Mouse (Mus musculus) liver, adult 2 months (tissue): Measurements from ENCODE around the gene Arhgap33. TPM values are rescaled to one million over a fixed set of nuclear protein-coding genes. Genes with fewer than 3 reads are reported as not detected.

Source experiments
- DNase-seq: peaks from one replicate; pipeline ENCODE4 v3.0.0-alpha.2; 2011; ENCODE audit warnings: low read depth, low spot score; ENCODE audit errors: extremely low read depth
- H3K27ac ChIP-seq: fragments of 200-500 bp; replicated peaks from 2 replicates; pipeline ENCODE4 v1.5.1; 2012; ENCODE audit warnings: low read depth, mild to moderate bottlenecking, control low read depth, inconsistent platforms, low read length; ENCODE audit not compliant: insufficient read depth
- H3K27me3 ChIP-seq: fragments of 200-500 bp; 2 replicates; pipeline ENCODE4 v1.6.1; 2012; ENCODE audit warnings: mild to moderate bottlenecking, moderate library complexity, low read length, inconsistent platforms; ENCODE audit not compliant: control insufficient read depth, insufficient read depth
- H3K36me3 ChIP-seq: fragments of 200-500 bp; 2 replicates; pipeline ENCODE4 v1.6.1; 2012; ENCODE audit warnings: low read length, inconsistent platforms; ENCODE audit not compliant: control insufficient read depth, insufficient read depth
- H3K4me1 ChIP-seq: fragments of 200-500 bp; 2 replicates; pipeline ENCODE4 v1.6.1; 2011; ENCODE audit warnings: low read length; ENCODE audit not compliant: control insufficient read depth, insufficient read depth
- H3K4me3 ChIP-seq: fragments of 200-500 bp; 2 replicates; pipeline ENCODE4 v1.5.1; 2011; ENCODE audit warnings: low read depth, mild to moderate bottlenecking, control low read depth, low read length, moderate library complexity; ENCODE audit not compliant: insufficient read depth
- H3K79me2 ChIP-seq: fragments of 200-500 bp; 2 replicates; pipeline ENCODE4 v1.6.1; 2012; ENCODE audit warnings: inconsistent platforms, mild to moderate bottlenecking, low read length, moderate library complexity; ENCODE audit not compliant: control insufficient read depth, insufficient read depth
- H3K9ac ChIP-seq: fragments of 200-500 bp; 2 replicates; pipeline ENCODE4 v1.6.1; 2012; ENCODE audit warnings: low read depth, mild to moderate bottlenecking, control low read depth, inconsistent platforms, low read length
- CTCF ChIP-seq: fragments of 200-500 bp; IDR thresholded peaks from 2 replicates; pipeline ENCODE4 v1.5.1; 2011; ENCODE audit warnings: low read depth, low read length, control low read depth
- POLR2A ChIP-seq: fragments of 200-500 bp; IDR thresholded peaks from 2 replicates; pipeline ENCODE4 v1.6.1; 2011; ENCODE audit warnings: low read length, control low read depth; ENCODE audit not compliant: insufficient read depth; ENCODE audit errors: extremely low read depth
- WGBS: fragments of 180-500 bp; shearing (Covaris S2); methylation state at CpG from one replicate; pipeline ENCODE4 v1.1.7; 2018; 5-methylcytosine and 5-hydroxymethylcytosine counted together
- polyA plus RNA-seq: library from polyadenylated mRNA; depleted of rRNA; stranded (reverse); fragments of >200 nt; gene quantifications from 2 replicates; pipeline ENCODE4 v1.2.3, GENCODE M21; 2012
- total RNA-seq: library from RNA; depleted of rRNA; stranded (reverse); fragments of >200 nt; gene quantifications from 2 replicates; pipeline ENCODE4 v1.2.3, GENCODE M21; 2014

Gene Arhgap33
- total and polyA plus RNA-seq, 2 experiments = 0.37 to 1.2 TPM

- peak; percentile 56 for DNase-seq
- Histone ChIP-seq H3K4me1 (peaks cover 15% of the 10 kb centered on the region), H3K27ac (peak overlapping the region; percentile 85), H3K36me3 (no peaks in the 10 kb centered on the region), H3K79me2 (no peaks in the 10 kb centered on the region), H3K27me3 (no peaks in the 10 kb centered on the region), H3K4me3 (peak overlapping the region; percentile 61), H3K9ac (peak overlapping the region; percentile 83)
- WGBS = under 1% methylated on average over 27 of the region's 27 CpGs
- no peak for TF ChIP-seq POLR2A
- TF ChIP-seq CTCF = no peak
Observed at GRCm38 (mm10) chr7:30562526-30563116, 27.8 kb upstream of the Arhgap33 start.

GRCm38 (mm10) chr7:30560296-30560695 is 25.4 kb upstream of the Arhgap33 start:
- Histone ChIP-seq H3K79me2 (no peaks in the 10 kb centered on the region), H3K4me3 (no peak overlapping the region), H3K27ac (peak overlapping the region; percentile 27; the same call in 1 of the 2 replicates), H3K9ac (no peak overlapping the region), H3K4me1 (peaks cover 15% of the 10 kb centered on the region), H3K36me3 (peaks cover 5% of the 10 kb centered on the region; the same call in 1 of the 2 replicates), H3K27me3 (no peaks in the 10 kb centered on the region)
- WGBS = 50% methylated on average over 2 of the region's 2 CpGs
- peak; percentile 28 for DNase-seq
- no peak for TF ChIP-seq POLR2A
- TF ChIP-seq CTCF = no peak

DNA sequence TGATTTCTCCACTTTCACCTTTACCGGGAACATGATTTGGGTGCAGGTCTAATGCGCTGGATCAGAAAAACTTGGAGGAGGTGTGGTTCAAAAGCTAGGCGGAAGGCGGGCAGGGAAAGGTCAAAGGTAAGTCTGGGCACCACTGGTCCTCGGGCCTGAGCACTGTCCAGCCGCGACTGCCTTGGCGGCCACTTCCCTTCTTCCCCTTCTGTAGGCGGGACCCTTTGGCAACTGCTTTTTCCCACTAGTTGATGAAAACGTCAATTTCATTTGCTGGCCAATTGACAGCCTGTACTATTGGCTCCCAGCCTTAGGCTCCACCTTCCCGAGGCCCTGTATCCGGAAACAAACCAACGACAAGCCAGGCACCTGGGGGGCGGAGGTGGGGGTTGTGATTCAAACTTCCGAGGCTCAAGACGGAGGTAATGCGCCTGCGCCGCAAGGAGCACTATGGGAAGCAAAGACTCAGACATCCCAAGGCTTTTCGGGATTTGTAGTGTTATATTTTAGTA is 24.6 kb upstream of the Arhgap33 start, which contains the start of gene Lin37:
Lin37 (minus strand) TSS at position 396 of the 512 bp plus-strand sequence.
- TF ChIP-seq POLR2A = 0 out of 2 replicates have a peak, but pooled peaks have one; percentile 45
- TF ChIP-seq CTCF = no peak
- peak; percentile 99 for DNase-seq
- H3K27ac ChIP-seq = peak within 1 kb of the TSS; percentile 27
- under 1% methylated on average over 20 of the region's 20 CpGs for WGBS
- peaks cover 15% of the 10 kb centered on the region for H3K4me1 ChIP-seq
- H3K27me3 ChIP-seq = no peaks in the 10 kb centered on the region
- peak within 1 kb of the TSS; percentile 62 for H3K4me3 ChIP-seq
- H3K36me3 ChIP-seq = peaks cover 5% of the 10 kb centered on the region; the same call in 1 of the 2 replicates
- H3K9ac ChIP-seq = peak within 1 kb of the TSS; percentile 74
- H3K79me2 ChIP-seq = no peaks in the 10 kb centered on the region

- Histone ChIP-seq H3K4me1 (peaks cover 11% of the 10 kb centered on the region), H3K27me3 (no peaks in the 10 kb centered on the region)
Observed at GRCm38 (mm10) chr7:30558656-30559442, 24.0 kb upstream of the Arhgap33 start.

DNA sequence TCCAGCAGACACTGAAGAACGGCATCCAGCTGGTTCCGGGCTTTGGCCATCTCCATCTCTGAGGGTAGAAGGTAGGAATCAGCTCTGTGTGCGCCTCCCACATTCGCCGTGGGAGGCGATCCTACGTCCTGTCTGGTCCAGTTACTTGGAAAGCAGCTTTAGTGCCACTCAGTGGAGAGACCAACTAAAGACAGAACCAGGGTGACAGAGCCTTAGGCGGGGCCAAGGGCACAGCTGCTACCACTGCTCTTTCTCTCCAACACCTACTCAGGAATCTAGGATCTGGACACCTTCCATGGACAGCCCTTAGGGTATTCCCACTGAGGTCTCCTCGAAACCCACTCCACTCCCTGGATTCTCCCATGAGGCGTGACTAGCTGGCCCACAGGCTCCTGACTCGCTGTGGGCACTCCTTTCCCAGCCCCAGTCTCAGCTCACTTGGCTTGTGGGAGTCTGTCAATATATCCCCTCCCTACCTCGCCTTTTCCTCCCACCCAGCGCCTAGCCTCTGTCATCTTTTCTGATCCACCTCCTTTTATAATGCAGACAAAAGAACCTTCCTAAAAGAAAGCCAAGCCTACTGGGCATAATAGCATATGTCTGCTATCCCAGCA is 23.1 kb upstream of the Arhgap33 start:
- TF ChIP-seq CTCF (no peak), POLR2A (no peak)
- WGBS = 94% methylated on average over 13 of the region's 13 CpGs
- no peak for DNase-seq
- H3K27me3 ChIP-seq = no peaks in the 10 kb centered on the region
- H3K4me1 ChIP-seq = peaks cover 14% of the 10 kb centered on the region; the same call in 1 of the 2 replicates
- H3K27ac ChIP-seq = no peak overlapping the region
- H3K4me3 ChIP-seq = no peak overlapping the region
- H3K9ac ChIP-seq = no peak overlapping the region
- peaks cover 5% of the 10 kb centered on the region; the same call in 1 of the 2 replicates for H3K36me3 ChIP-seq
- H3K79me2 ChIP-seq = no peaks in the 10 kb centered on the region

More at GRCm38 (mm10) chr7:30558656-30559442, 24.0 kb upstream of the Arhgap33 start:
- Histone ChIP-seq H3K79me2 (no peaks in the 10 kb centered on the region), H3K36me3 (peaks cover 5% of the 10 kb centered on the region; the same call in 1 of the 2 replicates), H3K4me3 (peak overlapping the region; percentile 62), H3K27ac (peak overlapping the region; percentile 19), H3K9ac (peak overlapping the region; percentile 74)
- TF ChIP-seq POLR2A (no peak), CTCF (no peak)
- DNase-seq = no peak
- 5% methylated on average over 12 of the region's 12 CpGs for WGBS
